Mouse (Mus musculus) C2C12 (cell line): ENCODE measurements around the gene Psme2. TPM values are rescaled to one million over a fixed set of nuclear protein-coding genes. Genes with fewer than 3 reads are reported as not detected.

Experiments
- H3K27me3 ChIP-seq: one replicate; pipeline ENCODE4 v1.6.1; 2011; ENCODE audit not compliant: control insufficient read depth, insufficient read depth, insufficient read length
- H3K36me3 ChIP-seq: one replicate; pipeline ENCODE4 v1.6.1; 2011; ENCODE audit not compliant: control insufficient read depth, insufficient read depth
- H3K4me3 ChIP-seq: one replicate; pipeline ENCODE4 v1.5.1; 2011; ENCODE audit warnings: mild to moderate bottlenecking, control low read depth; ENCODE audit not compliant: poor library complexity, insufficient read depth, severe bottlenecking
- H3K79me2 ChIP-seq: one replicate; pipeline ENCODE4 v1.6.1; 2011; ENCODE audit not compliant: control insufficient read depth, insufficient read depth
- H3K79me3 ChIP-seq: one replicate; pipeline ENCODE4 v1.6.1; 2011; ENCODE audit warnings: low read depth, control low read depth
- H3ac ChIP-seq: one replicate; pipeline ENCODE3; 2011; ENCODE audit warnings: low read depth; ENCODE audit not compliant: control insufficient read depth, insufficient read length
- CEBPB ChIP-seq: IDR thresholded peaks from one replicate; pipeline ENCODE4 v1.6.1; 2011; ENCODE audit warnings: low read depth, mild to moderate bottlenecking, control low read depth, moderate library complexity
- CTCF ChIP-seq: IDR thresholded peaks from one replicate; pipeline ENCODE4 v1.5.1; 2011; ENCODE audit not compliant: control insufficient read depth, insufficient read depth, insufficient read length
- FOSL1 ChIP-seq: IDR thresholded peaks from one replicate; pipeline ENCODE4 v1.8.0; 2011; ENCODE audit warnings: mild to moderate bottlenecking, low read length; ENCODE audit not compliant: poor library complexity, insufficient read depth, severe bottlenecking
- MAX ChIP-seq: IDR thresholded peaks from one replicate; pipeline ENCODE4 v1.6.1; 2011; ENCODE audit warnings: mild to moderate bottlenecking, control low read depth
- MYOD1 ChIP-seq: IDR thresholded peaks from one replicate; pipeline ENCODE4 v1.6.1; 2011; ENCODE audit warnings: low read depth; ENCODE audit not compliant: control insufficient read depth, insufficient read length
- MYOG ChIP-seq: IDR thresholded peaks from one replicate; pipeline ENCODE4 v1.6.1; 2011; ENCODE audit not compliant: control insufficient read depth, insufficient read length; ENCODE audit errors: extremely low read depth
- USF1 ChIP-seq: IDR thresholded peaks from one replicate; pipeline ENCODE4 v1.6.1; 2011; ENCODE audit warnings: low read depth, mild to moderate bottlenecking, control low read depth, moderate library complexity
- polyA plus RNA-seq: library from polyadenylated mRNA; unstranded; fragments of >200 nt; fragmentation: generic; extraction: Trizol; gene quantifications from one replicate; pipeline ENCODE4 v1.2.1, GENCODE M21; 2012; ENCODE audit warnings: missing spikeins

Psme2 gene
- polyA plus RNA-seq, 1 experiment: 110 TPM

GRCm38 (mm10) chr14:55551347-55551746, 39.6 kb downstream of the Psme2 start:
- H3K79me3 ChIP-seq: no peaks in the 10 kb centered on the region
- no peaks in the 10 kb centered on the region for H3K27me3 ChIP-seq
- no peak for TF ChIP-seq FOSL1
- TF ChIP-seq MYOG: no peak
- TF ChIP-seq CTCF: no peak
- no peak for TF ChIP-seq USF1
- no peak for TF ChIP-seq MYOD1
- no peak for TF ChIP-seq MAX
- no peak for TF ChIP-seq CEBPB
- no peak overlapping the region for H3ac ChIP-seq
- no peaks in the 10 kb centered on the region for H3K79me2 ChIP-seq
- peaks cover 34% of the 10 kb centered on the region for H3K36me3 ChIP-seq
- no peak overlapping the region for H3K4me3 ChIP-seq

GRCm38 (mm10) chr14:55550191-55550590, 40.7 kb downstream of the Psme2 start:
- no peaks in the 10 kb centered on the region for H3K79me3 ChIP-seq
- no peak for TF ChIP-seq MYOD1
- TF ChIP-seq FOSL1: no peak
- no peak for TF ChIP-seq CEBPB
- no peak for TF ChIP-seq CTCF
- TF ChIP-seq USF1: no peak
- no peak for TF ChIP-seq MYOG
- TF ChIP-seq MAX: no peak
- H3K4me3 ChIP-seq: no peak overlapping the region
- H3K79me2 ChIP-seq: no peaks in the 10 kb centered on the region
- H3K36me3 ChIP-seq: peaks cover 44% of the 10 kb centered on the region
- H3ac ChIP-seq: no peak overlapping the region
- H3K27me3 ChIP-seq: no peaks in the 10 kb centered on the region

GRCm38 (mm10) chr14:55544334-55544733, 46.6 kb downstream of the Psme2 start:
- H3K4me3 ChIP-seq: no peak overlapping the region
- no peaks in the 10 kb centered on the region for H3K79me3 ChIP-seq
- no peaks in the 10 kb centered on the region for H3K27me3 ChIP-seq
- TF ChIP-seq CTCF: no peak
- H3K79me2 ChIP-seq: peaks cover 20% of the 10 kb centered on the region
- peaks cover 53% of the 10 kb centered on the region for H3K36me3 ChIP-seq
- H3ac ChIP-seq: no peak overlapping the region

GRCm38 (mm10) chr14:55542268-55542667, 48.6 kb downstream of the Psme2 start:
- TF ChIP-seq CEBPB: no peak
- TF ChIP-seq FOSL1: no peak
- TF ChIP-seq MYOG: no peak
- TF ChIP-seq USF1: no peak
- no peak for TF ChIP-seq MYOD1
- no peak for TF ChIP-seq MAX
- TF ChIP-seq CTCF: no peak
- H3K27me3 ChIP-seq: no peaks in the 10 kb centered on the region
- H3ac ChIP-seq: no peak overlapping the region
- peaks cover 34% of the 10 kb centered on the region for H3K36me3 ChIP-seq
- H3K4me3 ChIP-seq: no peak overlapping the region
- H3K79me3 ChIP-seq: no peaks in the 10 kb centered on the region
- H3K79me2 ChIP-seq: peaks cover 20% of the 10 kb centered on the region

- TF ChIP-seq USF1: no peak
- TF ChIP-seq CEBPB: no peak
- Histone ChIP-seq H3K4me3 (peak overlapping the region; percentile 50), H3K36me3 (peaks cover 27% of the 10 kb centered on the region), H3K79me3 (no peaks in the 10 kb centered on the region), H3K79me2 (peaks cover 20% of the 10 kb centered on the region), H3ac (peak overlapping the region; percentile 81), H3K27me3 (no peaks in the 10 kb centered on the region)
Measured at GRCm38 (mm10) chr14:55540787-55541321, 50.1 kb downstream of the Psme2 start.

- H3ac ChIP-seq: peak within 1 kb of the TSS; percentile 81
- H3K27me3 ChIP-seq: no peaks in the 10 kb centered on the region
- TF ChIP-seq MYOG (no peak), MAX (peak; percentile 66)
- H3K79me2 ChIP-seq: peaks cover 20% of the 10 kb centered on the region
- no peaks in the 10 kb centered on the region for H3K79me3 ChIP-seq
- peak within 1 kb of the TSS; percentile 50 for H3K4me3 ChIP-seq
- peaks cover 20% of the 10 kb centered on the region for H3K36me3 ChIP-seq
Measured at GRCm38 (mm10) chr14:55540067-55540786, 50.7 kb downstream of the Psme2 start, which contains the start of gene Pck2. Gene Pck2, plus strand, starts transcription at chr14:55540266.

Other genes starting within 250 kb of the Psme2 start
- 45.9 TPM for gene Dhrs4, start 112.4 kb downstream of the Psme2 start, polyA plus RNA-seq
- 0.23 TPM for gene Carmil3, start 100.5 kb downstream of the Psme2 start, polyA plus RNA-seq
- not detected for gene Cpne6, start 80.7 kb downstream of the Psme2 start, polyA plus RNA-seq
- gene Nrl, start 66.1 kb downstream of the Psme2 start, polyA plus RNA-seq: not detected
- 87.9 TPM for gene Pck2, start 50.8 kb downstream of the Psme2 start, polyA plus RNA-seq
- 15.8 TPM for gene Dcaf11, start 31.1 kb downstream of the Psme2 start, polyA plus RNA-seq
- 0.16 TPM for gene A730061H03Rik, start 30.7 kb downstream of the Psme2 start, polyA plus RNA-seq
- 0.40 TPM for gene Fitm1, start 15.5 kb downstream of the Psme2 start, polyA plus RNA-seq
- gene Psme1, start 13.0 kb downstream of the Psme2 start, polyA plus RNA-seq: 63.7 TPM
- 7.5 TPM for gene Emc9, start 5.8 kb downstream of the Psme2 start, polyA plus RNA-seq
- 9.4 TPM for gene Rnf31, start 595 bp upstream of the Psme2 start, polyA plus RNA-seq
- 3.3 TPM for gene Irf9, start 12.5 kb upstream of the Psme2 start, polyA plus RNA-seq
- not detected for gene Rec8, start 26.9 kb upstream of the Psme2 start, polyA plus RNA-seq
- 113 TPM for gene Ipo4, start 44.8 kb upstream of the Psme2 start, polyA plus RNA-seq
- 0.13 TPM for gene Gm49378, start 46.8 kb upstream of the Psme2 start, polyA plus RNA-seq
- gene Tm9sf1, start 52.7 kb upstream of the Psme2 start, polyA plus RNA-seq: 72.9 TPM
- gene Tssk4, start 59.1 kb upstream of the Psme2 start, polyA plus RNA-seq: 0.43 TPM
- 16.5 TPM for gene Mdp1, start 69.4 kb upstream of the Psme2 start, polyA plus RNA-seq
- 23.8 TPM for gene Gmpr2, start 80.8 kb upstream of the Psme2 start, polyA plus RNA-seq
- gene Nedd8, start 81.0 kb upstream of the Psme2 start, polyA plus RNA-seq: 478 TPM
- gene Tinf2, start 90.7 kb upstream of the Psme2 start, polyA plus RNA-seq: 24.4 TPM
- 0.07 TPM for gene Tgm1, start 122.8 kb upstream of the Psme2 start, polyA plus RNA-seq
- 11.9 TPM for gene Rabggta, start 131.2 kb upstream of the Psme2 start, polyA plus RNA-seq
- 63.7 TPM for gene Dhrs1, start 154.6 kb upstream of the Psme2 start, polyA plus RNA-seq
- gene Nop9, start 154.6 kb upstream of the Psme2 start, polyA plus RNA-seq: 38.6 TPM
- 0.05 TPM for gene Cideb, start 167.3 kb upstream of the Psme2 start, polyA plus RNA-seq
- 0.09 TPM for gene Ltb4r2, start 170.3 kb upstream of the Psme2 start, polyA plus RNA-seq
- 0.05 TPM for gene Ltb4r1, start 174.8 kb upstream of the Psme2 start, polyA plus RNA-seq
- 0.02 TPM for gene Adcy4, start 193.0 kb upstream of the Psme2 start, polyA plus RNA-seq
- gene Ripk3, start 197.8 kb upstream of the Psme2 start, polyA plus RNA-seq: 0.55 TPM
- gene Nfatc4, start 232.0 kb upstream of the Psme2 start, polyA plus RNA-seq: 1.2 TPM